Mouse (Mus musculus): ENCODE results near the gene Def8. TPM values are rescaled to one million over a fixed set of nuclear protein-coding genes. Genes with fewer than 3 reads are reported as not detected.

Gene Def8
- polyA plus RNA-seq, 2 experiments: 8.0 to 10.5 TPM

DNA sequence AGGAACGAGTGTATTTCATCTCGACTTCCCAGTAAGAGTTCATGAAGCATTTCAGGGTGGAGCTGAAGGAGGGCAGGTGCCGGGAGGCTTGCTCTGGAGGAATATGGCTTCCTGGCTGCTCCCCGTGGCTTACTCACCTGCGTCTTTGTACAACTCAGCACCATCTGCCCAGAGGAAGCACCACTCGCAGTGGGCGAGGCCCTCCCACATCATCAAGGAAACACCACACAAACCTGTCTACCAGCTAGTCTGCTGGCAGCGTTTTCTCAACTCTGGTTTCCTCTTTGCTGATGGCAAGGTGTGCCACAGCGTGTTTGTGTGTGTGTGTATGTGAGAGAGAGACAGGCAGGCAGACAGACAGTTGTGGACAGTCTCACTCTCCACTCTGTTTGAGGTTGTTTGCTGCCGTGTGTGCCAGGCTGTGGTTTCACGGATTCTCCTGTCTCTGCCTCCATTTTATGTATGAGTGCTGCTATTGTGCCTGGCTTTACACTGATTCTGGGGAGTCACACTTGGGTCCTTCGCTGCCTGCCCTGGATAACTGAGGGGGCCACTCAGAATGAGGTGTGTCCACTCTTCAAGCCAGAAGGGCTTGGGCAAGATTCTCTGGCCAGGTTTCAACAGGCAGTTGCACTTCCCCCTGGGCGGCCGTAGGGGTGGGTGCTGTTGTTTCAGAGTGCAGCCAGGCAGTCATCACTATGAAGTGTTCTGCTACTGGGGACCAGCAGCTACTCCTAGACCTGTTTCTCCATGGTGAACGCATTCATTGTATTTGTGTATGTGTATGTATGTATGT lies 68.2 kb downstream of the Def8 start:
- no peak overlapping the region for H3K27ac ChIP-seq
- H3K36me3 ChIP-seq (replicated peaks; ENCODE audit: control insufficient read depth, insufficient read depth, low read depth): peaks cover 50% of the 10 kb centered on the region
- 79% methylated on average over 15 of the region's 15 CpGs for WGBS (ENCODE audit: insufficient replicate concordance)

DNA sequence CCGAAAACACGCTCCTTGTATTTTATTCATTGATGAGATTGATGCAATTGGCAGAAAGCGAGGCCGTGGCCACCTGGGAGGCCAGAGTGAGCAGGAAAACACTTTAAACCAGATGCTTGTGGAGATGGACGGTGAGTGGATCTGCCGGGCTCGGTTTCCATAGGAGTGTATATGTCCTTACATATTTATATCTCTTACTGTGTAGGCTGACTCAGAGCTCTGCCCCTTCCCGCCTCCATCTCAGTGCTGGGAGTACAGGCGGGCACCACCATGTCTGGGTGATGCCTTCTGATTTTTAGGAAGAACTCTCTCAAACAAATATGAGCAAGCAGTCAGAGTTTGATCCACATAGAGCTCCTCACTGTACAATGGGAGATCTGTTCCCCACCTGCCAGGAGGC lies 69.6 kb downstream of the Def8 start:
- H3K27me3 ChIP-seq (ENCODE audit: control insufficient read depth, insufficient read depth, low read length): no peaks in the 10 kb centered on the region
- 87% methylated on average over 9 of the region's 9 CpGs for WGBS (ENCODE audit: insufficient replicate concordance)
- H3K9me3 ChIP-seq (ENCODE audit: control insufficient read depth, low read length): no peaks in the 10 kb centered on the region
- no peak overlapping the region for H3K4me3 ChIP-seq (ENCODE audit: insufficient read depth in 1 of 2, low read depth in 2 of 2, low read length in 2 of 2)
- no peaks in the 10 kb centered on the region for H3K4me1 ChIP-seq (replicated peaks; ENCODE audit: control insufficient read depth in 2 of 2, insufficient read depth in 2 of 2, low read length in 1 of 2)
- H3K36me3 ChIP-seq (replicated peaks; ENCODE audit: control insufficient read depth, insufficient read depth, low read depth): peaks cover 45% of the 10 kb centered on the region
- DNase-seq (ENCODE audit: low read depth in 3 of 3, low spot score in 3 of 3) (no peak), ATAC-seq (ENCODE audit: insufficient read depth) (no peak)
- H3K9ac ChIP-seq (replicated peaks): no peak overlapping the region
- H3K27ac ChIP-seq: no peak overlapping the region
- no peak overlapping the region for H3K4me2 ChIP-seq (ENCODE audit: low read depth)
- no peak for TF ChIP-seq CTCF (IDR thresholded peaks at IDR 0.05; ENCODE audit: low read depth)
- no peak for TF ChIP-seq EP300 (IDR thresholded peaks at IDR 0.05; ENCODE audit: low read depth)

More for the DNA sequence above, 68.2 kb downstream of the Def8 start:
- no peaks in the 10 kb centered on the region for H3K9me3 ChIP-seq (ENCODE audit: control insufficient read depth, low read length)
- ATAC-seq (ENCODE audit: insufficient read depth) (no peak), DNase-seq (ENCODE audit: low read depth in 3 of 3, low spot score in 3 of 3) (no peak)
- no peak overlapping the region for H3K4me2 ChIP-seq (ENCODE audit: low read depth)
- no peaks in the 10 kb centered on the region for H3K27me3 ChIP-seq (ENCODE audit: control insufficient read depth, insufficient read depth, low read length)
- H3K4me1 ChIP-seq (replicated peaks; ENCODE audit: control insufficient read depth in 2 of 2, insufficient read depth in 2 of 2, low read length in 1 of 2): no peaks in the 10 kb centered on the region
- no peak overlapping the region for H3K4me3 ChIP-seq (ENCODE audit: insufficient read depth in 1 of 2, low read depth in 2 of 2, low read length in 2 of 2)
- H3K9ac ChIP-seq (replicated peaks): no peak overlapping the region
- TF ChIP-seq CTCF (IDR thresholded peaks at IDR 0.05; ENCODE audit: low read depth): no peak
- no peak for TF ChIP-seq EP300 (IDR thresholded peaks at IDR 0.05; ENCODE audit: low read depth)

GRCm38 (mm10) chr8:123497699-123498098 lies 74.4 kb downstream of the Def8 start:
- ATAC-seq (ENCODE audit: insufficient read depth) (no peak), DNase-seq (ENCODE audit: low read depth in 3 of 3, low spot score in 3 of 3) (no peak)
- Histone ChIP-seq H3K9ac (replicated peaks) (no peak overlapping the region), H3K36me3 (replicated peaks; ENCODE audit: control insufficient read depth, insufficient read depth, low read depth) (peaks cover 47% of the 10 kb centered on the region), H3K4me2 (ENCODE audit: low read depth) (no peak overlapping the region), H3K4me3 (ENCODE audit: insufficient read depth in 1 of 2, low read depth in 2 of 2, low read length in 2 of 2) (no peak overlapping the region), H3K27me3 (ENCODE audit: control insufficient read depth, insufficient read depth, low read length) (no peaks in the 10 kb centered on the region), H3K4me1 (replicated peaks; ENCODE audit: control insufficient read depth in 2 of 2, insufficient read depth in 2 of 2, low read length in 1 of 2) (no peaks in the 10 kb centered on the region), H3K9me3 (ENCODE audit: control insufficient read depth, low read length) (no peaks in the 10 kb centered on the region), H3K27ac (no peak overlapping the region)
- TF ChIP-seq EP300 (IDR thresholded peaks at IDR 0.05; ENCODE audit: low read depth) (no peak), CTCF (IDR thresholded peaks at IDR 0.05; ENCODE audit: low read depth) (peak; percentile 33)
- 76% methylated on average over 4 of the region's 4 CpGs for WGBS (ENCODE audit: insufficient replicate concordance)

DNA sequence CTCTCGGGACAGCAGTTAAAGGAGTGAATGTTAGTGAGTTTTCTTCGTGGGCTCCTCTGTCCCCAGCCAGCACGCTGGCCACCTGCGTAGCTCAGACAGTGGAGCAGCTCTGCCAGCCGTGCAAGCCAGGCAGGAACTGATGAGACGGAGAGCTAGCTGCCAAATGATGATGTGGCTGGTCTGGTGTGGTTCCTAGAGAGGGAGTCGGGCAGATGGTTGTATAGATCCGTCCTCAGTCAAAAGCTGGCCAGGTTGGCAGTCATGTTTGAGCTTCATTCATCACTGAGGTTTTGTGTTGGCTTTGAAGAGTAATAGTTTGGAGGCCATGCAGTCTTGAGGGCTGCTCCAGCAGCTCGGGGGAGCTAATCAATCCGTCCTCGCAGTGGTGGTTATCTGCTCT lies 75.6 kb downstream of the Def8 start:
- TF ChIP-seq EP300 (IDR thresholded peaks at IDR 0.05; ENCODE audit: low read depth): no peak
- no peak for TF ChIP-seq CTCF (IDR thresholded peaks at IDR 0.05; ENCODE audit: low read depth)
- DNase-seq (ENCODE audit: low read depth in 3 of 3, low spot score in 3 of 3): no peak
- H3K36me3 ChIP-seq (replicated peaks; ENCODE audit: control insufficient read depth, insufficient read depth, low read depth): peaks cover 50% of the 10 kb centered on the region
- H3K4me2 ChIP-seq (ENCODE audit: low read depth): no peak overlapping the region
- no peak overlapping the region for H3K9ac ChIP-seq (replicated peaks)
- no peak overlapping the region for H3K4me3 ChIP-seq (ENCODE audit: insufficient read depth in 1 of 2, low read depth in 2 of 2, low read length in 2 of 2)
- H3K9me3 ChIP-seq (ENCODE audit: control insufficient read depth, low read length): no peaks in the 10 kb centered on the region
- no peaks in the 10 kb centered on the region for H3K27me3 ChIP-seq (ENCODE audit: control insufficient read depth, insufficient read depth, low read length)
- H3K4me1 ChIP-seq (replicated peaks; ENCODE audit: control insufficient read depth in 2 of 2, insufficient read depth in 2 of 2, low read length in 1 of 2): no peaks in the 10 kb centered on the region
- no peak overlapping the region for H3K27ac ChIP-seq
- ATAC-seq (ENCODE audit: insufficient read depth): peak; percentile 33; the same call in 1 of the 2 replicates
- 68% methylated on average over 11 of the region's 11 CpGs for WGBS (ENCODE audit: insufficient replicate concordance)

DNA sequence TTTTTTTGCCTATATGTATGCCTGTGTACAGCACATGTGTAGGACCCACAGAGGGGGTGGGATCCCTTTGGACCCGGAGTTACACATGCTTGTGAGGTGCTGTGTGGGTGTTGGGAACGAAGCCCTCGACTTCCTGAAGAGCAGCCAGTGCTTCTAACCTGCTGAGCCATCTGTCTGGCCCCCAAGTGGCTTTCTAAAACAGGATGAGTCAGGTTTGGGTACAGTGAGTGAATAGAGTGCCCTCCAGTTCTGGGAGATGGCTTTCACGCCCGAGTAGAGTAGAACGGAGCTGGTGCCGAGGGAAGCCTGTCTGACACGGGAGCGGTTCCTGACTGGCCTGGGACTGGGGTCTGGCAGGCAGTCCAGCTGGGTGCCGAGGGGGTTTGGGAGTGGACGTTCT lies 76.2 kb downstream of the Def8 start:
- ATAC-seq (ENCODE audit: insufficient read depth) (no peak), DNase-seq (ENCODE audit: low read depth in 3 of 3, low spot score in 3 of 3) (no peak)
- peaks cover 46% of the 10 kb centered on the region for H3K36me3 ChIP-seq (replicated peaks; ENCODE audit: control insufficient read depth, insufficient read depth, low read depth)
- no peak for TF ChIP-seq CTCF (IDR thresholded peaks at IDR 0.05; ENCODE audit: low read depth)
- no peak for TF ChIP-seq EP300 (IDR thresholded peaks at IDR 0.05; ENCODE audit: low read depth)
- H3K4me1 ChIP-seq (replicated peaks; ENCODE audit: control insufficient read depth in 2 of 2, insufficient read depth in 2 of 2, low read length in 1 of 2): no peaks in the 10 kb centered on the region
- H3K4me3 ChIP-seq (ENCODE audit: insufficient read depth in 1 of 2, low read depth in 2 of 2, low read length in 2 of 2): no peak overlapping the region
- H3K27me3 ChIP-seq (ENCODE audit: control insufficient read depth, insufficient read depth, low read length): no peaks in the 10 kb centered on the region
- WGBS (ENCODE audit: insufficient replicate concordance): 92% methylated on average over 11 of the region's 11 CpGs
- H3K4me2 ChIP-seq (ENCODE audit: low read depth): no peak overlapping the region
- H3K27ac ChIP-seq: no peak overlapping the region
- H3K9ac ChIP-seq (replicated peaks): no peak overlapping the region
- H3K9me3 ChIP-seq (ENCODE audit: control insufficient read depth, low read length): no peaks in the 10 kb centered on the region

Measured in liver, embryonic 14.5 days (tissue).